Mouse (Mus musculus) layer of hippocampus, adult 9-11 months (tissue): ENCODE measurements around the gene 1700015G11Rik.

Experiments used
- DNase-seq: peaks from one replicate; pipeline ENCODE4 v3.0.0; 2022

The 1700015G11Rik gene

DNA sequence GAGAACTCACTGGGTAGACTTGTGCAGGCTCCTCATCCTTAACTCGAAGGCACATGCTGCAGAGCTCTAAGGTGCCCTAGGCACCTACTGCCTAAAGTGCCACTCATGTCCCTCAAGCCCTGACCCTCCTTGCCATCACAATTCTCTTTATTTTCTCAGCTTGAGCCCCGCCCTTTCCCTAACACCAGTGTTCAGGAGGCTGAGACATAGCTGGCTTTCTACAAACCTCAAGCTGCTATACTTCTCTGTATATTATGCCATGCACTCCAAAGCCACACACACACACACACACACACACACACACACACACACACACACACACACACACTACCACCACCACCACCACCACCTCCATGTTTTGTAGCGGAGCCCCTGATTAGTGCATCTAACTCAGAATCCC lies at the start of gene 1700015G11Rik:
1700015G11Rik (minus strand) TSS at position 101 of the 400 bp plus-strand sequence.
- no peak for DNase-seq

DNA sequence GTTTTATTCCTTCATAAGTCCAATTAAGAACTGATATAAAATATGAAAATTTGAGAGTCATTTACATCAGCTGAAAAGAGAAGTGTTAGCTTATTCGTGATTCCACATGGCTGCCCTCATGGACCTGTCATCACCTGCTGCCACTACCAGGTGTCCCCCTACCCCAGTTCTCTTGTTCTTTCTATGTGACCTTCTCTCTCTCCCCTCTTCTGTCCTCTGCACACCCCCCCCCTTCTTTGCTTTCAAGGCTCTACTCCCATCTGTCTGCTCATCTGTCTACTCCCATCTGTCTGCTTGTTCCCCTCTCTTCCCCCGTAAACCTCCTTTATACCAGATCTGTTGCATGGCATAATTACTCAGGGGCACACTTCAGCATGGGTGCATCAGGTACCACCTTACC lies 41.4 kb upstream of the 1700015G11Rik start:
- no peak for DNase-seq

DNA sequence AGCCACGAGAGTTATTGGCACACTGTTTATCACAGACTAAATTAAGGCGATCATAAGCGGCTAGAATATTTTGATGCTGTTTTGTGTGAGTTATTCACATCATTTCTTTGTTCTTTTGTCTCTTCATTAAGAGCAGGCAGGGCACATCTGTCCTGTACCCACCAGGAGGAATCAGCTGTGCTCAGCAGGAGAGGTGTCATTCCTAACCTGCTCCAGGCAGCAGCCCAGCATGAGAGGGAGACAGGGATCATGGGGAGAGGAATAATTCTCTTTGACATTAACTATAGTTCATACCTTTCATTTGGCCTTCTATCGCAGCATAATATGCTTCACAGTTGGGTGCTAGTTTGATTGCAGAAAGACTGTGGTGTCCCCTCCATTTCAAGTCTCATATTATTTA lies 40.7 kb upstream of the 1700015G11Rik start:
- no peak for DNase-seq

DNA sequence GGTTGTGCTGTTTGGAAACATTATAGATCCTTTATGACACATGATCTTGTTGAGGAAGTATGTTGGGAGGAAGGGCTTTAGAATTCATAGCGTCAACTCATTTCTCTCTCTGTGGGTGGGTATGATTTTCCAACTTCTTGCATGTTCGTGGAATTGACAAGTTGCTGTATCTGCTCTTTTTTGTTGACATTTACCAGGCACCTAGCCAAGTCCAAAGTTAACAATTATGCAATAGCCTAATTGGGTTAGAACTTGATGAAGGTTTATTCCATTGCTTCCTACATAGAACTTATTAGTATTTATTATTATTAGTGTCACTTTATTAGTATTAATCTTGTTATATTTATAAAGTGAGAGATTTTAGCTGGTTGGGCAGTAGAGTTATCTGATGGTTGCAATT lies 40.3 kb upstream of the 1700015G11Rik start:
- DNase-seq = no peak

DNA sequence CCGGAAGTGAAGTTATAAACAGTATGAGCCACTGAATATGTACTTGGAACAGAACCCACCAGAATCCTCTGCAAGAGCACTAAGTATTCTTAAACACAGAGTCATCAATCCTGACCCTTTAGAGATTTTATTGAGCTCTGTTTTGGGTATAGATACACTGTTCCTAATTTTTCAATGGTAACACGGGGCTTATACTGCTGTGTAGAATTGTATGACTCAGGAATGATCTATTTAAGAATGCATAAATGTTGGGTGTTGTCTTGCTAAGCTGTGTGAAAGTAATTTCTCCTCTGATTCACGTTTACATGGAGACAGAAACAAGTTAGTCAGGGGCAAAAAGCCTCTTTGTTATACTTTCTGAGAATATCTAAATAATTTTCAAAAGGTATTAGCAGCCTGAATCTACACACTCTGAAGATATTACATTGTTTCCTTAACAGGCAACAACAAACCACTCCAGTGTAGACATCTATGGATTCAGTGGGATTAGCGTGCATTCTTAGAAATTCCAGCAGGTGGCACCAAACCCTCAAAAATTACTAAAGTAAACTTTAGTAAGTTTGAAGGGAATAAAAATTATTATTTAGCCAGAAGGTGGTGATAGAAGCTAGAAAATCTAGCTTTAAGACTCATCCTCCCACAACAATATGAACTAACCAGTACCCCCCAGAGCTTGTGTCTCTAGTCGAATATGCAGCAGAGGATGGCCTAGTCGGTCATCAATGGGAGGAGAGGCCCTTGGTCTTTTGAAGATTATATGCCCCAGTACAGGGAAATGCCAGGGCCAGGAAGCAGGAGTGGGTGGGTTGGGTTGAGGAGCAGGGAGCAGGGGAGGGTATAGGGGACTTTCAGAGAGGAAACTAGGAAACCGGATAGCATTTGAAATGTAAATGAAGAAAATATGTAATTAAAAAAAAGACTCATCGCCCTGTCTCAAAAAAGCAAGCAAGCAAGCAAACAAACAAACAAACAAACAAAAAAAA lies 22.4 kb upstream of the 1700015G11Rik start:
- DNase-seq = no peak

DNA sequence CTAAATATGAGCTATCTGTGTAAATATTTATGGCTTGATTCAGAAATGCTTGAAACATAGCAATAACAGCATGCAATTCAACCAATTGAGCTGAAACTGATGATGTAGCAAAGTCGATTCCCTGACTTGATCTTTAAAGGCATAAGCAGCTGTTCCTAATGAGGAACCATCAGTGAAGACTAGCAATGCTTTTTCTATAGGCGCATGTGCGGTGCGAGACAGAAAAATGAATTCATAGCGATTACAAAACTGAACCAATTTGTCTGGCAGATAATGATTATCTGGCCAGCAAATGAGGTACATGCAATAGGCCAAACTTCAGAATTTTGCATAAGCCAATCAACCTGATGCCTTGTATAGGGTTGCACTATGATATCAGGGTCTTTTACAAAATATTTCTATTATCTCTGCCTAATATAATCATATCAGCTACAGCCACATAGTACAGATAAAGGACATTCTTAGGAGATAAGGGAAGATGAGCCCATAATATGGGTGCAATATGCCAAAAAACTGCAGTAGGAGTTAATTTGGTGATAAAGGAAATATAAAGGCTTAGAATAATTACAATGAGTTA lies 8.6 kb upstream of the 1700015G11Rik start:
- DNase-seq = no peak

DNA sequence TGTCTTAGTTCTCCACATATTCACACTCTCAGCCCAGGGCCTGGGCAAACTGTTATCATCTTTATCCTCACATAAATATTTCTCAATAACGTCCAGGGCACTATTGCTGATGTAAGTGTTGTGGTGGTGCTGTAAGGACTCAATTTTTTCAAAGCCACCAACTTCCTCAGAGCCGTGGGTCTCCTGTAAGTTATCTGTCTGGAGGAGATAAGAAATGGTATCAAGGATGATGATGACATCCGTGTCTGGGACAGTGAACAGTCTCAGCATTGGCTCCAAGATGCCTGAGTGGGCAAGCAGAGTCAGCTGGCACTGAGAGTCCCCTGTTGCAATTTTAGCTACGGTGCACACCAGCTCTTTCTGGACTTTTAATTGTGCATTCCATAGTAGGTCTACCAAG lies 6.5 kb upstream of the 1700015G11Rik start:
- no peak for DNase-seq

DNA sequence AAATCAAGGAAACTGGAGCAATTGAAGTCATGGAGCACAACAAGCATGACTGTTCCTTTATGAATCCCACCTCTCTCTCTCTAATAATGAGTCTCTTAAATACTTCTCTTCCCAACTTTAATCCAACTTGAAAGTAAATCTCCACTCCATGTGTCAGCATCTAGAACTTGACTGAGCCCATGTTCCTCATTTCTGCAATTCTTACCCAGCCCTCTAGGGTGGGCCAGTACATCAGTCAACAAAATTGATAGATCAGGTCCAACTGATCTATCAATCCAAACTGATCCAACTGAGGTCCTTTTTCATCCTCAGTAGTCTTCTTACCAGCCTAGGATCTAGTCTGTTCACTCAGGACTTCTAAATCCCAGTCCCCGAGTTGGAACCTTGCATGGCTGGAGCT lies 348 bp downstream of the 1700015G11Rik start:
- DNase-seq = no peak

DNA sequence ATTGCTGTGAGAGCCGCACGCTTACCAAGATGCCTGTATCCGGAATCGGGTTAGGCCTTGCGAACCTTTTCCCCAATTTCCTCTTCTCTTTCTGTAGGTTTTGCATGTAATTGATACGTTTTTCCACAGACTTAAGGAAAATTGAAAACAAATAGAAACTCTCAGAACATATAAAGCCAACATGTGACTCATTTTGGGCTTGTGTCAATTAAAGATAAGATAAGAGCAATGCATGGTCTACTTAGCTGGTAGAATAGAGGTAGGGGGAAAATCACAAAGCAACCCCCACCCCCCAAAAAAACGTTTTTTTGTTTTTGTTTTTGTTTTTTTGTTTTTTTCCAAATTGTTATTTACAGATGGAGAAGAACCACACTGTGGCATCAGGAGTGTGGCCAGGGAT lies 2.1 kb downstream of the 1700015G11Rik start:
- DNase-seq = no peak

DNA sequence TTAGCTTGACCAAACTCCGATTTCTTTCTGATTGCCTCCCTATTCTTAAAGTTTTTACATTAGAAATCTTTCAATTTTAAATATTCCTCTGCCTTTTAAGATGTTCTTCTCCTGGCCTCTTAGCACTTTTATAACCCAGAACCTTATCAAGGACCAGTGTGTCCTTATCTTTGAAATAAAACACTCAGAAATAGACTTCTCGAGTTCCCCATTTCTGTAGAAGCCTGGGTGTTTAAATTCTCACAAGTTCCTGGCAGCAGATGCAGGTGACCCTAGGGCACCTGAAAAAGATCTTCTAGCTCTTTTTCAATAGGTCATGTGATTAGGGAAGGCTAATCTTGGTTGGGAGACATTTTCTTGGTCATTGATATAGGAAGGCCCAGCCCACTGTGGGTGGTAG lies 8.4 kb downstream of the 1700015G11Rik start:
- DNase-seq = no peak

DNA sequence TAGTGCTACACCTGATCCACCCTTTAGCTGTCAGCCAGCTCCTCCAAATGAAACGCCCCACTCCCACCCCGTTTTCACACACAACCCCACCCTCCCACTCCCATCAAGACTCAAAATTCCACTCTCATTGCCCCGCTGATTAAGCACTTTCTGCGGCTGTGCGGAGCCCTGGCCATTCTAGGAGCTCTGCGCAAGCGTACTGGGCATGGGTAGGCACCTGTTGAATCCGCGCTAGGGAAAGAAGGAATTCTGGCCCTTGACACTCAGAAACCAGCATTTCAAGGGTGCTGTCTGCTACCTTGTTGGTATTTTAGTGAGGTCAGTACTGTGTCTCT lies 9.3 kb downstream of the 1700015G11Rik start:
- DNase-seq = no peak

DNA sequence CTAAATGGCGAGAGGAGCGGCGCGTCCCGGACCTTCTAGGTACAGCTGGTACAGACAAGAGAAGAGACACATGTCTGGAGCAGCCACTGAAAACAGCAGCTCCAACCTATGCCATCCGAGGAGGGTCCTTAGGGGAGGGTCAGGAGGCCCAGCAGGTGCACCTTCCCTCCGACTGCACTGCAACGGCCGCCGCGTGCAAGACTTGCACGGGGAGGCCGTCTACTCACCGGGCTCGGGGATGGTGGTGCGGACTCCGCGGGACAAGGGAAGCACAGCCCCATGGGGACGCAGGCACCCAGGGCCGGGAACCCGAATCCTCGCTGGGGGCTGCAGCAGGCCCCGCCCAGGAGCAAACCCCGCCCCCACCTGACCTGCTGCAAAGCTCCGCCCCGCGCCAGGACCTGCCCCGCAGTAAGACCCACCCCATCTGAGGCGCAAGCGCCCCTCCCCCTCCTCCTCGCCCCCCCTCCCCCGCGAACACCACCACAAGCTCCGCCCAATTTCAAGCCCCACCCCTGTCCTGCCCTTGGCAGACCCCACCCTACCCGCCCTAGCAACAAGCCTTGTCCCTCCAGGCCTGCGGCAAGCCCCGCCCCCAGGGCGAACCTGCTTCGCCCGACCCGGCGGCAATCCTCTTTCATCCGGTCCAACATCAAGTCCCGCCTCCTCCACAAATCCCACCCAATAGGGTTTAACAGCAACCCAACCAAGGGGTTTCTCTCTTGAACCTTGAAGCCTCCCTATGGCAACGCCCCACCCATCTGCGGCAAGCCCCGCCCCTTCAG lies 9.8 kb downstream of the 1700015G11Rik start, which contains the start of gene Svip:
Svip (minus strand) TSS at position 508 of the 785 bp plus-strand sequence.
- DNase-seq = peak; percentile 99

DNA sequence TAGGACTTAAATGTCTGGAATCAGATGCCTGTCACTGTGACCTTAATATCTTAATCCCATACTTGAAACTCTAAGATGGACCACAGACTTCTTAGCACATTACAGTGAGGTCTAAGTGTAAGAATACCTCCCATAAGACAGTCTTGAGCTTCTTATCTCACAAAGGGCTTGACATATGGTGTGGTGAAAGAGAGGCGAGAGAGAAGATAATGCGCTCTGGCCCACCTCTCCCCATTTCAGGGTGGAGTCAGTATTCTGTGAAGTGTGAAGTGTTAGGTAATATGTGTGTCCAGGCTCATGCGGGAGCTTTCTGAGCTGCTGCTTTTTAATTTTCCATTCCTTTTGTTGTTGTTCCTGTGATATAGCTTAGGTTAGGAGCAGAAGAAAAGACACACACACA lies 24.5 kb downstream of the 1700015G11Rik start:
- no peak for DNase-seq

DNA sequence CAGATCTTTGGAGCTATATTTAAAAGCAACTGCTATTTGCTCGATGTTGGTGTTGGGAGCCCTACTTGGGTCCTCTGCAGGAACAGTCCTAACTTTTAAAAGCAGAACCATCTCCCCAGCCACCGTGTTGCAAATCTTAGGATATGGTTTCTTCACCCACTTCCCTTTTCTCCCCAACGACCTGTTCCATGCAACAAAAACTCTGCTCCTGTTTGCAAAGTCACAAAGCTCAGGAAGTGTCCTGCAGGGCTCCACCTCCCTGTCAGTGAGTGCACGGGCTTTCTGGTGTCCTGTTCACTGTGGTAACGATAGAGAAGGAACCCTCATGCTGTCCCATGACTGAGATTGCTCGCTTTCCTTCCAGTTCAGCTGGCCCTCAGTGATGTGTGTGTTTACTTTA lies 28.6 kb downstream of the 1700015G11Rik start:
- no peak for DNase-seq

DNA sequence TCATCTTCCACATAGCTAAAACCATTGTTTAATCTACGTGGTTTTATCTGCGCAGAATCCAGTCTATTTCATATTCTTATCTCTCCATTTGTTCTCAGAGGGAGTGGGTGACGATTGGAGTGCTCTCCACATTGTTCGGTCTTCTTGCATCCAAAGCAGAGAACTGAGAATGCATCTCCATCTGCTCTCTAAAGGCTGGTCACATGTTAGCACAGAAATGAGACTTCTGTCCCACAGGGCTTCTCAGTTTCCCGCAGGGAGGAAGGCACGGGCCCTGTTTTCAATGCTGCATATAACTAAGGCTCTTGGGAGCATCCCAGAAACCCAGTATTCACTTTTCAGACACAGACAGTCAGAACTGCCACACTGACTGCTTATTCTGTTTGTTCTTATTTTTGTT lies 29.8 kb downstream of the 1700015G11Rik start:
- DNase-seq = peak; percentile 31

DNA sequence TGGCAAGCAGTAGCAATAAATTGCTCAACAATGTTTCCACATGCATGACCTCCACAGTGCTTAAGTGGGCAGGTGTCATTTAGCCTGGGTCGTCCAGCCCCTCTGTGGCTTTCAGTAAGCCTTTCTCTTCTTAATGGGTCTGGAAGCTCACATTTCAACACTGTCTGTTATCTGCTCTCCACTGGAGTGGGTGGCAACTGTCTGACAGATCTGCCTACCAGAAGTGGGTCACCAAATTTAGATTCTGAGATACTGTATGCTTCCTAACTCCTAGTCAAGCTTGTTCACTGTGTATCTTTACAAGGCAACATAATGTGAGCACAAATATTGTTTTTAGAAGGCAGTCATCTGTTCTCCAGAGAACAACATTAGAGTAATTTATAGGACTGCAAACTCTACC lies 33.2 kb downstream of the 1700015G11Rik start:
- DNase-seq = peak; percentile 42

DNA sequence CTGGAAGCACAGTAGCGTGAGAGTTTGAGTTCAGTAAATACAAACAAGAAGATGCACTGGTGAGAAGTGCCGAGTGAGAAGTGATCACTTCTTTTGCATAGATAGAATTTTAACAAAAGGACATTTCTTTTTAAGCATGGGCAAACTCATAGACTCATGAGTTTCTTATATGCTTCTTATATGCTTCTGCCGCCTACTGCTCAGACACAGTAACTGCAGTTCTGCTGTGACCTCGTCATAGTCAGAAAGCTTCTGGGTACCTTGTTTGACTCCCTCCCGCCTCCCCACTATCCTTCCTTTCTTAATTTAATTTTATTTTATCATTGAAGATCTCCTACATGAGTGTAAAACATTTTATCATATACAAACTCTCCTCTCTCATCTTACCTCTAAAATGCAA lies 36.3 kb downstream of the 1700015G11Rik start:
- no peak for DNase-seq

DNA sequence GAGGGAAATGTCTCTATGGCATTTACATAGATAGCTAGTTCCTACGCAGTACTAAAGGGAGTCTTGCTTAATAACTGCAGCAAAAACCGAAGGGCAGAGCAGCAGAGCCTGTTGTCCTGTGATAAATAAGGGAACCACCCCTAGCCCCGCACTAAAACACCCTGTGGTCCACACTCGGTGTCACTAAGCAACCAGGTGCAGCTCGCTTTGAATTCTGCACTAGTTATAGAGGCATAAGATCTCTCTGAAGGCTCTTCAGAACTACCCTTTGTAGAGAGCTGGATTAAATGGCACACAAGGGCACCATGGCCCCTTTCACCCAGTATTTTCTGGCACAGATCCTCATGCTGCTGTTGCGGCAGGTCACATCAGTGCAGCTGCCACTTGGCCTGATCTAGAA lies 40.3 kb downstream of the 1700015G11Rik start:
- no peak for DNase-seq

DNA sequence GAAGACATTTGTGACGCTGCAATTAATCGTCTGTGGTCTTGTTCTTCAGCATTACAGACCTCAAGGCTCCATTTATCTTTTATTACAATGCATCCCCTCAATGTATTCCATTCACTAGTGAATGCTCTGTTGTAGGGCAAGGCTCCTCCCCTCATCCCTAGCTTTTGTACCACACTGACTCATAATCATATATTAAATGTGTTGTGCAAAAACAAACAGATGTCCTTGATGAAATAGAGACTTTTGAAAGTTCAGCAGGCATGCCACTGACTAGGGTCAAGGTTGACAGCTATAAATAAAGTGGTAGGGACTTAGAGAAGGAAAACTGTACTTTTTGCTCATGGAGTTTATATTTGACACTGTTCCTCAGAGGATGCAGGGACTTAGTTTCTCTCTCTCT lies 42.0 kb downstream of the 1700015G11Rik start:
- no peak for DNase-seq

DNA sequence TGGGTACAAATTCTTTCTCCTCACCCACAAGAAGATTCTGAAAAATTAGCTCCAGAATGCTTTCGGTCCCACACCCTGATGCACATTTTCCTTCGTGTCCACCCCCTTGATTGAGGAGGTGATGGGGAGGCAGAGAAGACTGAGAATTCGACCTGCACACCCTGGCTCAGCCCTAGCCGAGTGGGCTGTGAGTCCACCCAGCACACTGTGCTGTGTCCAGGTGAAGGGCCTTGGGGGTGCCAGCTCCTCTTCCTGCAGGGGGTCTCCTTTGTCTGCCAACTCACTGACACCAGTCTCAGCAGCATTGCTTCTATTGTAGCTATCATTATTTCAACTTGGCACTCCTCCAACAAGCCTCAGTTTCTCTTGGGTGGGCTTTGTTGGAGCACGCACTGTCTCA lies 42.4 kb downstream of the 1700015G11Rik start:
- no peak for DNase-seq

DNA sequence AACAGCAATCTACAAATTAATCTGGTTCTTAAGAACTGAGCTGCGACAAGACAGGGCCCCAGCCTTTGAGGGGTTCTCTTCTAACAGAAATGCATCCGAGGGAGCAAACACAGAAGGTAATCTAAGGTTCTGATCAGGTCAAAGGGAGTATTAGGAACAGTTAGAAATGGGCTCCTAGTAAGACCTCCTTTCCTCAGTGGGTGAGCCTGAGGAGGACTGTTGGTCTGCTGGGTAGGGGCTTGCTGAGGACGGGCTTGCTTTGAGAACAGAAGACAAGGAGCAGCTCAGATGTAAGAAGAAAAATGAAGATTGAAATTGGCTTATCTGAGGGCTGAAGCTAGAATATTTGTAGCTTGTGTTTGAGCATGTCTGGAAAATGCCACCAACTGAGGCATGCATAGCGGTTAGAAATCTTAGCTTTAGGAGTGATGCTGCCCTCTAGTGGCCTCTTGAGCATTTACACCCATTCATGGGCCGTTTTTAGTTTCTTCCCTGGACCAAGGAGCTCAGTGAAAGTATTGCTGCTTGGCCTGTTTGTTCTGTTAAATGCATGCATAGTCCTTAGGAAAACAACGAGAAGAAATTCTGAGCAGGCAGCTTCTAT lies 43.2 kb downstream of the 1700015G11Rik start:
- peak; percentile 30 for DNase-seq

DNA sequence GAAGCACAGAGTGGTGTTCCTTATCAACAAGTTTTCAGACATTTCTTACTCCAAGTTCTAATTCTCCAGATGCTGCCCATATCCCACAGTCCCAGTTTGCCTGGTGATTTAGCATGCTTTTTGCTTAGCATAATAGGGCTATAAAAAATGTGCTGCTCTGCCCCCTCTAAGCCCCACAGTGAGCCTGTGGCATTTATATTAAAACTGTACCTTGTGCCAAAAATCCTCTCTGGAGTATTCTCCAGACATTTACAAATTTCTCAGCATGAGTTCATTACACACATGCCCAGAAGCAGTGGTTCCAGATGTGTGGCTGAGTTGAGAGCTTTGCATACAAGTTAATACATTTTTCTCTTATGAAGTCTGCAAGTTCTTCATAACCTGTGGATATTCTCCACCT lies 46.1 kb downstream of the 1700015G11Rik start:
- no peak for DNase-seq

DNA sequence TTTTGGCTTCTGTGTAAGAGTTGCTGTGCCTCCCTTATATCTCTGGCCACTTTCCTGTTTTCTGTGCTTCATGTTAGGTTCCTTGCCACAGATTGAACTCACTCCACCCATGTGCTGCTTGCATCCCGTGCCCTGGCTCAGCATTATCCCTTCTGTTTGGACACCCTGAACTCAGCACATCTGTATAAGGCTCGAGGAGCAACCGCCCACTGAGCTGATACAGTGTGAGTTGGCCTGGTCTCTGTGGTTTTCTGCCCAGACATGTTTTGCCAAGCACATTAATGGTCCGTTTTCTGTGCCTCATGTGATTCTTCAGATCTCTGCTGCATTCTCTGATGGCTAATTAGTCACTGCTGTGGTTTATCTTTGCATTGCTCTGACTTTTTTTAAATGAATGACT lies 47.9 kb downstream of the 1700015G11Rik start:
- DNase-seq = no peak
